Mouse (Mus musculus): ENCODE data around the gene Gm20521.
"Not testable (repeated sequence)": the region's sequence is repeated elsewhere in the genome, so short reads cannot be mapped to it uniquely, and the experiment has no call there.

Gm20521 gene

DNA sequence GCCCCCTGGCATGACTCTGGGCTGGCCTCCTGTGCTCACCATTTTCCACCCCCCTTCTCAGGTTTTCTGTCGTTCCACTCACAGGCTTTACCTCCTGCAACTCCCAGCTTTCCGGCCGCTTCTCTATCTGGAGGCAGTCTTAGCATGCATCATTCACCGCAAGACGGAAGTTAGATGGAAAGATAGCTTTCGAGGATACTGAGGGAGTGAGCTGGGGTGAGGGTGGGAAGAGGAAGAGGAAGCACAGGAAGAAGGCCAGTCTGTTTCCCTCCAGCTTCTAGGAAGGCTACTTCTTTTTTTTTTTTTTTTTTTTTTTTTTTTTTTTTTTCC is 53.6 kb downstream of the Gm20521 start:
- DNase-seq (ENCODE audit: low spot score): no peak

DNA sequence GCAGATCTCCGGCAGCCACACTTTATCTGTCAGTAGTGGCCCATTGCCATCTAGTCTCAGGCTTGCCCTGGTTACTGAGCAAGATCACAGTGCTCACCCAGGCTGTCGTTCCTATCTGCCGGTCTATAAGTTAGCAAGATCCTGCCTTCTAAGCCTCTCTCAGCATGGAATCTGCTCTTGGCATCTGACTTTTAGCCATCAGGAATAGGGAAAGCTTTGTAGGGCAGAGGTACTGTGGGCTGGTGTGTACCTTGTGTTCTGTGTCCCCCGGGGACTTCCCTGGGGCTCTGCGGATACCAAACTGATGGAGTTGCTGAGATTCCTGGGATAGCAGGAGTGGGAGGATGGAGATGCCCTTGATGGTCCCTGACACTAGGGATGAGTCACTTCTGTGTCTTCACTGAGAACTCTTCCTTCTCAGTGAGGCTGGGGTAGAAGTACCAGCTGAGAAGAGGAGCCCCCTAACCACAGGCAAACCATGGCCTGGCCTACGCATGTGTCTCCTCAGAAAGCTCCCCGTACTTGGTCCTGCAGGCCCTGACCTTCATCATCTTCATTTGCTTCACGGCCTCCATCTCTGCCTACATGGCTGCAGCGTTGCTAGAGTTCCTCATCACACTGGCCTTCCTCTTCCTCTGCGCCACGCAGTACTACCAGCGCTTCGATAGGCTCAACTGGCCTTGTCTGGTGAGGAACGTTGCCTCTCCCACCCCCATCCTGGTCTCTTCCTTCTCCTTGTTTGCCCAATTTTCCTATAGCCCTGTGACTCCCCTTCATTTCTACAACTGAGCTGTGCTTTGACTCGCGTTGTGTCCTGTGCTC is 54.3 kb downstream of the Gm20521 start:
- no peak for DNase-seq (ENCODE audit: low spot score)

DNA sequence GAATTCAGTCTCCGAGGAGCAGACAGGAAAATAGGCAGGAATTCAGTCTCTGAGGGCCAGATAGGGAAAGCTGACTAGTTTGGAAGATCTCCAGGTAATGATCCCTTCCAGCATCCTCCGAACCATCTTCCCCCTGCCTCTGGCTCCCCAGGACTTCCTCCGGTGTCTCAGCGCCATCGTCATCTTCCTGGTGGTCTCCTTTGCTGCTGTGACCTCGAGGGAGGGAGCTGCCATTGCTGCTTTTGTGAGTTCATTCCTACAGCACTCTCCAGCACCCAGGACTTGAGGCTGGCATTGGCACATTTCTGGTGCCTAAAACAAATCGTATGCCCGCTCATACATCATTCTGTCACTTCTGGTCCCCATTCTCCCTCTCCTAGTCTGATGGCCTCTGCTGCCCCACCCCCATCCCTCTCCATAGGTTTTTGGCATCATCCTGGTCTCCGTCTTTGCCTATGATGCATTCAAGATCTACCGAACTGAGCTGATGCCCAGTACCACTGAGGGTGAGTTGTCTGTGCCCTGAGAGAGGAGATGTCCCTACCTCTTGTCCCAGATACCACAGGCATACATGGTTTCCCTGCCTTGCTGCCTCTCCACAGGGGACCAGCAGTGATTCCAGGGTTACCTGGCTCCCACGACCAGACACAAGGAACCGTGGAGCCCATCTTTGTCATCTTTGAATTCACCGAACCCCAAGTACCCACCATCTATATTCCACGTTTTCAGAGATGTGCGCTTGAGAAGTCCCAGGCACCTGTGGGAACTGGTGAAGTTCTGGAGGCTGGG is 55.4 kb downstream of the Gm20521 start:
- no peak for DNase-seq (ENCODE audit: low spot score)

DNA sequence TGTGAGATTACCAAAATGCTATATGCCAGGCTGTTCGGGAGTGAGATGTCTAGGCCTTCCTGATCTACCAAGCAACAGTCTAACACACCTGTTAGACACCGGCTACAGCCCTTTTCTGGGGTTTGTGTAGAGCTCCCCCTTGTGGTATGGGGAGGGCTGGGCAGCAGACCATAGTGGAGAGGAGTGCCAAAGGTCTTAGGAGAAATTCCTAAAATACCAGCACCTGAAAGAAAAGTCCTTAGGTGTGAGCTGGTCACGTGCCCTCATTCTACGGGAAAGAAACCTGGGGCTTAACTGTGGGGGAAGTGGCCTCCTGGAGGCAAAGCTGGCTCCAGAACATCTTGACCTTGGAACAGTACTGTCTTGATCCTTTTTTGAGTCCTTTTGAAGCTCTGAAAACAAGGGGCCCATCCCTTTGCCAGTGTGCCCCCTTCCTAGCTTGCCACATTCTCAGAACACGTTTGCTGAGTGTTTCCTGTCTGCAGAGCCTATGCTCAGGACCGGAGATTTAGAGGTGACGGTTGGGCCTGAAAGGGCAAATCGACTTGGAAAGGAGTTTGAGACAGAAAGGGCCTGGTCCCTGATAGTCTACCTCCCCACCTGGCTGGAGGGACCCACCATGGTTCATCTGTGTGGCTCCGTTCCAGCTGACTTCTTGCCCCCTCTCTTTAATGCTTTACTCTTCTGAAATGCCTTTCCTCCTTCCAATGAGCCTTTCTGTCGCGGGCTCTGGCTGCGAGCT is 56.4 kb downstream of the Gm20521 start:
- peak; percentile 39 for DNase-seq (ENCODE audit: low spot score)

DNA sequence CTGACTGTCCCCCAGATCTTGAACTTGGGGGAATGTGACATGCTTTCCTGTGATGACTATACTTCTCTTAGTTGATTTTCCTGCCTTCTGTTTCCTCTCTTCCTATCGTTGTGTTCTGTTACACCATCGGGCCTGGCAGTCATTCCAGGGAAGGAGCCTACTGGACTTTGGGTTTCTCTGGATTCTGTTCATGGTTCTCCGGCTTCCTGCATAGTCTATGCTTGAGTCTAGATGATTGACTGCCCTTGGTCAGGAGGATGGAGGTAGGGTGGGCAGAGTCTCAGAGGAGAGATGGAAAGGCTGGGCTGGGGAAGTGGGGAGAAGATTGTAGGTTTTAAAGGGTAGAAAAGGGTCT is 56.9 kb downstream of the Gm20521 start:
- DNase-seq (ENCODE audit: low spot score): no peak

DNA sequence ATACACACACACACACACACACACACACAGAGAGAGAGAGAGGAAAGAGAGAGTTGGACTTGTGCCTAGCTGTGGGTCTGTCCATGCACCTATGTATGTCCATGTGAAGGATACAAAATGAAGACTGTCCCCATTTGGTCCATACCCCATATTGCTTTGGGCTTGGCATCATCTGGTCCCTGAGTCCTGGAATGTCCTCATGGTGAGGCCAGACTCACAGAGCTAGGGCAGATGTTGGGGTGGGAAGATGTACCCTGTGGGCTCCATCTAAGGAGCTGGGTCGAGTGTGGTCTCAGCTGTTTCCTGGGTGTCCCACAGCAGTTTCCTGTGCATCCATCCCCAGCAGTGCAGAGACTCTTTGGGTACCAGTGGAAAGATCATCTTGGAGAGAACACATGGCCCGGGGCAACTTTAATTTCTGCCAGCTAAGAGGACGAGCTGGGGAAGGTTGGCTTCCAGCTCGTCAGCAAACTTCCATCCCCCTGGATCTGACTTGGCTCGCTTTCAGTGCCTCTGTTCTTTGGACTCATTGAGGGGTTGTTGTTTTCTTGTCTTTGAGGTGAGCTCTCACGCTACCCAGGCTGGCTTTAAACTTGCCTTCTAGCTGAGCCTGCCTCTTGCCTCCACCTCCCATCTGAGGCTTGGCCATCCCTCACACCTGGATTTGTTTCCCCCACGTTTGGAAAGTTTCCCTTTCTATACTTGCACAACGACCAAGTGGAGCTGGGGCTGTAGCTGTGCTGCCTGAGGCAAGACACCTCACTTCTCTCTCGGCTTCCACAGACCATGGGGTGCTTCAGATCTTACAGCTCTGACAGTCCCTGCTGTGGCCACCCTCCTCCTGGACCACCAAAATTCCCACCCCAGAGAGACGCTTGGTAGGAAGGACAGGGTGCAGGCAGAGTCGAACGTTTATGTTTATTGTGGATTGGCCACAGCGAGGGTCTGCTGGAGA is 58.1 kb downstream of the Gm20521 start:
- DNase-seq (ENCODE audit: low spot score): no peak

DNA sequence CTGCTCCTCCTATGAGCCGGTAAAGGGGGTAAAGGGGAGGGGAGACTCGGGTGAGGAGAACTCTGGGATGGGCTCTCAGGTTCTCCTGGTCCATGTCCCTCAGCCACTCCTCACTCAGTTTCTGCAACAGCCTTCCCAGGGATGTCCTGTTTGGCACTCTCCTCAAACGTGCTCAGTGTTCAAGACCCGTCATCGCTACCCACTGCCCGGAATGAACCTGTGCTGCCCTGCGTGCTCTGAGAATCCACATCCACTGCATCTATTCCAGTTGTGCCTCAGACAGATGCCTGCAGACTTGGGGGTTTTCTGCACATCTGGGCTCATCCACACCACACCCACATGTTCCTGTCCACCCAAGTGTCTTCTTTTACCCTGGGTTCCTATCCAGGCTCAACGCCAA is 59.2 kb downstream of the Gm20521 start:
- DNase-seq (ENCODE audit: low spot score): no peak

DNA sequence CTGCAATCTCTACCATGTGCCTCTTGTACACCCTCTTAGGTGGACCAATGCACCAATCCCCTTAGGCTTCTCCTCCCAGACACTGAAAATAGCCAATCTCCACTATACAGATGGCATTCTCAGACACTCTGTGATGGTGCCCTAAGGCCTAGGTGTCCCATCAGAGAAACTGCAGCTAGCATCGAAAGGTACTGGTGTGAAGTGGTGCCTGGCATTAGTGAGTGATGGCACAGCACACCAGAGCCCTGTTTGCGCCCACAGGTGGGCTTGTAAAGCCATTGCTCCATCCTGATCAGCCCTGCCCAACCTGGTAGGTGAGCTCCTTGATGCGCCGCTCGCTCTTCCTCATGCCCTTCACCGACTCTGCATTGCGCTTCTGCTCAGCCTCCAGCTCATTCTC is 60.7 kb downstream of the Gm20521 start:
- DNase-seq (ENCODE audit: low spot score): no peak

DNA sequence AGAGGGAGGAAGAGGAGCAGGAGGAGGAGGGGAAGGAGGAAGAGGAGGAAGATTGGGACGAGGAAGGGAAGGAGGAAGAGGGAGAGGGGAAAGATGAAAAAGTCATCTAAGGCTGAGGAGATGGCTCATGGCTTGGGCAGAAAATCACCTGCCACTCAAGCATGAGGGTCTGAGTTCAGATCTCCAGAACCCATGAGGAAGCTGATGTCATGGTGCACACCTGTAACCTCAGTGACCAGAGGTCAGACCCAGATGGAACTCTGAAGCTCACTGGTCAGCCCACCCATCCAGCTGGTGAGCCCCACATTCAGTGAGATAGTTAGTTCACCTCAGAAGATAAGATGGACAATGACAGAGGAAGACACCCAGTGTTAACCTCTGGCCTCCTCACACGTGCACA is 61.7 kb downstream of the Gm20521 start:
- no peak for DNase-seq (ENCODE audit: low spot score)

DNA sequence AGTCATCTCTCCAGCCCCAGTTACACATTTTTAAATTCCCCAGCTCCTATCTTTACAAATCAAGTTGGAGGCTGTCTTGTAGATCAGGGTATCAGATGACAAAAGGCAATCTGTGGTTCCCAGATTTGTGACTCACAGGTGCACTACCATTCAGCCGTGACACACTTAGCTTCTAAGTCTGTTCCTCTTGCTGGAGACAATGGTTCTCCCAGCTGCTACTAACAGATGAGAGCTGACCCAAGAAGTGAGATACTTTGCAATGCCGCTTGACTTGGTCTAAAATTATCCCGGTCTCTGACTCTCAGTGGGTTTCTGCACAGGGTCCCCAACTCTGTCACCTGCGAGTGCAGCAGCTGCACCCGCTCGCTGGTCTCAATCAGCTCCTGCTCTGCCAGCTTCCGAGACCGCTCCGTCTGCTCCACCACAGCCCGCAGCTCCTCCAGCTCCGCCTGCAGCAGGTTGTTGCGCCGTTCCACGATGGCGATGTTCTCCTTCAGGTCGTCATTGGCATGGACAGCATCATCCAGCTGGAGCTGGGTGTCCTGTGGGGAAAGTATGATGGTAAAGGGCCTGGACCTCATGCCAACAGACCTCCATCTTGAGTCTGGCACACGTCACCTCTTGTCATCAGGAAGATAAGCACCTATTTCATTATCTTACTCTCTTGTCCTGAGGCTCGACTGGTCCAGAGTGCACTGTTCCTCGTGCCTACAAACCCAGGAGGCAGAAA is 62.9 kb downstream of the Gm20521 start:
- no peak for DNase-seq (ENCODE audit: low spot score)

DNA sequence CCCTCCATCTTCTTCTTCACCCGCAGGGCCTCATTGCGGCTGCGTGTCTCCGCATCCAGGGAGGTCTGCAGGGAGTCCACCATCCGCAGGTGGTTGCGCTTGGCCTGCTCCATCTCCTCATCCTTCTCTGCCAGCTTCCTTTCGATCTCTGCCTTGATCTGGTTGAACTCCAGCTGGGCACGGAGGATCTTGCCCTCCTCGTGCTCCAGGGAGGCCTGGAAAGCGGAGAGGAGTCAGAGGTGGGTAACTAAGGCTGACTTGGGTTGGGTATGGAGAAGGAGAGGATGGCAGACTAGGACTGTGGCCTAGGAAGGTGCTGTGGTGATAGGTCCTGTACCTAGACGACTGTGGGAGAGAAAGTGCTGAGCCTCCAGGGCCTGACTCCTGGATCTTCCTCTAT is 63.8 kb downstream of the Gm20521 start:
- not testable (repeated sequence) for DNase-seq (ENCODE audit: low spot score)
